Mouse (Mus musculus) forebrain, embryonic 12.5 days (tissue): ENCODE results near the gene Camk2d. TPM values are rescaled to one million over a fixed set of nuclear protein-coding genes. Genes with fewer than 3 reads are reported as not detected.

Source experiments
- ATAC-seq: fragments of 200-750 bp; cut with Nextera tagmentation; 2 replicates; pipeline ENCODE4 v1.8.0; 2017; ENCODE audit warnings: moderate TSS enrichment; ENCODE audit not compliant: low FRiP score
- H3K27ac ChIP-seq: fragments of 300-500 bp; sonication (generic); 2 replicates; pipeline ENCODE4 v1.5.1; 2016; ENCODE audit warnings: mild to moderate bottlenecking
- H3K27me3 ChIP-seq: fragments of 300-500 bp; sonication (generic); 2 replicates; pipeline ENCODE4 v1.6.1; 2016; ENCODE audit warnings: mild to moderate bottlenecking
- H3K36me3 ChIP-seq: fragments of 300-500 bp; sonication (generic); replicated peaks from 2 replicates; pipeline ENCODE4 v1.6.1; 2016; ENCODE audit warnings: mild to moderate bottlenecking
- H3K4me1 ChIP-seq: fragments of 300-500 bp; sonication (generic); 2 replicates; pipeline ENCODE4 v1.6.1; 2016
- H3K4me2 ChIP-seq: fragments of 300-500 bp; sonication (generic); 2 replicates; pipeline ENCODE4 v1.6.1; 2016; ENCODE audit warnings: mild to moderate bottlenecking, moderate library complexity
- H3K4me3 ChIP-seq: fragments of 300-500 bp; sonication (generic); replicated peaks from 2 replicates; pipeline ENCODE4 v1.5.1; 2016; ENCODE audit warnings: mild to moderate bottlenecking
- H3K9ac ChIP-seq: fragments of 300-500 bp; sonication (generic); 2 replicates; pipeline ENCODE4 v1.6.1; 2016; ENCODE audit warnings: mild to moderate bottlenecking
- H3K9me3 ChIP-seq: fragments of 300-500 bp; sonication (generic); 2 replicates; pipeline ENCODE4 v1.6.1; 2016
- WGBS: fragments of 180-500 bp; shearing (Covaris S2); methylation state at CpG from one replicate; pipeline ENCODE4 v1.1.7; 2016; 5-methylcytosine and 5-hydroxymethylcytosine counted together
- polyA plus RNA-seq: library from polyadenylated mRNA; unstranded; fragments of >200 nt; fragmentation: Nextera tagmentation; extraction: Ambion mirVana; gene quantifications from 2 replicates; pipeline ENCODE4 v1.2.1, GENCODE M21; 2016

The Camk2d gene
- polyA plus RNA-seq, 1 experiment from 2014 or later = 24.0 TPM

GRCm38 (mm10) chr3:126640443-126641251 lies 44.5 kb downstream of the Camk2d start:
- Histone ChIP-seq H3K9me3 (no peaks in the 10 kb centered on the region), H3K27me3 (no peaks in the 10 kb centered on the region), H3K4me1 (peaks cover 13% of the 10 kb centered on the region; the same call in 1 of the 2 replicates), H3K27ac (no peak overlapping the region), H3K36me3 (no peaks in the 10 kb centered on the region), H3K4me3 (no peak overlapping the region), H3K4me2 (no peak overlapping the region), H3K9ac (no peak overlapping the region)
- ATAC-seq = no peak
- WGBS = 74% methylated on average over 10 of the region's 10 CpGs

DNA sequence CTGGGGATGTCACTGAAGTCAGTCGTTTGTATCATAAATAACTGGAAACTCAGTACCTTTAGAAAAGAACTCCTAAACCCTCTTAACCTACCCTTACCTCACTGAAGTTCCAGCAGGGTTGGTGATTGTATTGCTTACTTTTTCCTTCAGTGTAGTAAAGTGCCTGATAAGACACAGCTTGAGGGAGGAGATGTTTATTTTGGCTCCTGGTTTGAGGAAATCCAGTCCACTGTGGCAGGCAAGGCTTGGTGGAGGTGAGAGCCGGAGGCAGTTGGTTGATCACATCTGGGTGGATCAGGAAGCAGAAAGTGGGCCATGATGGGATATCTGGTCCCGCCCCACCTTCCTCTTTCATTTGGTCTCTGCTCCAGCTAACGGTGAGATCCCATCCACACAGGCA lies 45.3 kb downstream of the Camk2d start:
- no peak for ATAC-seq
- H3K9ac ChIP-seq = no peak overlapping the region

GRCm38 (mm10) chr3:126643071-126644010 lies 47.2 kb downstream of the Camk2d start:
- no peak for ATAC-seq
- 11% methylated on average over 10 of the region's 10 CpGs for WGBS
- H3K9me3 ChIP-seq = no peaks in the 10 kb centered on the region

More for the DNA sequence above, 45.3 kb downstream of the Camk2d start:
- Histone ChIP-seq H3K4me3 (no peak overlapping the region), H3K27ac (no peak overlapping the region), H3K4me1 (peaks cover 13% of the 10 kb centered on the region; the same call in 1 of the 2 replicates), H3K4me2 (no peak overlapping the region), H3K9me3 (no peaks in the 10 kb centered on the region), H3K36me3 (no peaks in the 10 kb centered on the region), H3K27me3 (no peaks in the 10 kb centered on the region)
- 85% methylated on average over 4 of the region's 4 CpGs for WGBS

DNA sequence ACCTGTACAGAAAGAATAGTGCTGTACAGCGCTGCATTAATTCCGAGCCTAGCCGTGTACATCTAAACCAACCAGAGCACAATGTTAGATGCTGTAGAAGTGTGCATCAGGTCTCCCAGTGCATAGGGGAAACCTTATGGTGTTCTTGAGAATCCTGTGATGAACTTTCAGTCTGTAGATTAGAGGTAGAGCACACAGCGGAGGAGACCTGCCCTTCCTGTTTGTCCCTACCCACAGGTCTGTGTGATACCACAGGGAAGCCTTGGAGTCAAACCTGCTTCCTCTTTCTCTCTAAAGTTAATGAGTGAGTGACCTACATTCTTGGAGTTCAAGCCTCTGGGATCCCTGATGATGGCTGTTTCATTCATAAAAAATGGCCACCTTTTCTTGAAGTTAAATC lies 54.2 kb downstream of the Camk2d start:
- H3K9me3 ChIP-seq = no peaks in the 10 kb centered on the region
- no peak overlapping the region for H3K27ac ChIP-seq
- H3K9ac ChIP-seq = no peak overlapping the region
- H3K4me1 ChIP-seq = 0 out of 2 replicates have a peak, but pooled peaks cover 2% of the 10 kb centered on the region
- H3K4me2 ChIP-seq = no peak overlapping the region
- 92% methylated on average over 4 of the region's 4 CpGs for WGBS
- ATAC-seq = no peak
- no peak overlapping the region for H3K4me3 ChIP-seq
- H3K36me3 ChIP-seq = no peaks in the 10 kb centered on the region
- H3K27me3 ChIP-seq = no peaks in the 10 kb centered on the region

More at GRCm38 (mm10) chr3:126643071-126644010, 47.2 kb downstream of the Camk2d start:
- Histone ChIP-seq H3K36me3 (no peaks in the 10 kb centered on the region), H3K4me2 (no peak overlapping the region), H3K27me3 (no peaks in the 10 kb centered on the region), H3K4me1 (peaks cover 13% of the 10 kb centered on the region; the same call in 1 of the 2 replicates), H3K4me3 (no peak overlapping the region), H3K9ac (no peak overlapping the region), H3K27ac (no peak overlapping the region)

- Histone ChIP-seq H3K4me3 (no peak overlapping the region), H3K27ac (no peak overlapping the region), H3K4me1 (0 out of 2 replicates have a peak, but pooled peaks cover 2% of the 10 kb centered on the region), H3K9me3 (no peaks in the 10 kb centered on the region), H3K4me2 (no peak overlapping the region), H3K9ac (no peak overlapping the region), H3K36me3 (no peaks in the 10 kb centered on the region), H3K27me3 (no peaks in the 10 kb centered on the region)
- 63% methylated on average over 6 of the region's 6 CpGs for WGBS
- ATAC-seq = no peak
Observed at GRCm38 (mm10) chr3:126650747-126651146, 54.6 kb downstream of the Camk2d start.

DNA sequence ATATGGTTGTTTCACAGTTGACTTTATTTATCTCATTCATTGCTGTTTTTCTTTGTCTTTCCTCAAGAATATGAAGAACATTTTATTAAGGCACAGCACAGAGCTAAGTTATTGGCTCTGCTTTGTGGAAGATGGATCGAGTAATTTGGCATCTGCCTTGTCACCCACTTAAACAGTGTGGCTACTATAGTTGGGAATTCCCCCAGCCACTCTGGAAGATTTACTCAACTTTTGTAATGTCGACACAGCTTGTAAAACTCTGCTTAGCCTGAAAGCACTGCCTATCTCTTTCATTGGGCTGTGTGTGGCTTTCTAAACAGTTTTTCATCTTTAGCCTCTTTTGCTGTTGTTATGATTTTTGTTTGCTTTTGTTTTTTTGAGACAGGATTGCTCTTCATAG lies 56.3 kb downstream of the Camk2d start:
- H3K4me3 ChIP-seq = no peak overlapping the region
- H3K9me3 ChIP-seq = no peaks in the 10 kb centered on the region
- H3K27me3 ChIP-seq = no peaks in the 10 kb centered on the region
- no peak for ATAC-seq
- peaks cover 9% of the 10 kb centered on the region; the same call in 1 of the 2 replicates for H3K4me1 ChIP-seq
- WGBS = 77% methylated on average over 2 of the region's 2 CpGs
- no peak overlapping the region for H3K9ac ChIP-seq
- no peak overlapping the region for H3K4me2 ChIP-seq
- no peak overlapping the region for H3K27ac ChIP-seq
- no peaks in the 10 kb centered on the region for H3K36me3 ChIP-seq

- Histone ChIP-seq H3K27ac (no peak overlapping the region), H3K4me2 (no peak overlapping the region), H3K36me3 (no peaks in the 10 kb centered on the region), H3K27me3 (no peaks in the 10 kb centered on the region), H3K9ac (no peak overlapping the region), H3K4me1 (peaks cover 9% of the 10 kb centered on the region; the same call in 1 of the 2 replicates), H3K4me3 (no peak overlapping the region), H3K9me3 (no peaks in the 10 kb centered on the region)
- no peak for ATAC-seq
- WGBS = 89% methylated on average over 1 of the region's 1 CpGs
Observed at GRCm38 (mm10) chr3:126653118-126653517, 57.0 kb downstream of the Camk2d start.

- 32% methylated on average over 3 of the region's 3 CpGs for WGBS
- Histone ChIP-seq H3K4me2 (no peak overlapping the region), H3K9me3 (no peaks in the 10 kb centered on the region), H3K9ac (no peak overlapping the region), H3K4me3 (no peak overlapping the region), H3K36me3 (no peaks in the 10 kb centered on the region), H3K27me3 (no peaks in the 10 kb centered on the region), H3K27ac (no peak overlapping the region), H3K4me1 (peaks cover 7% of the 10 kb centered on the region; the same call in 1 of the 2 replicates)
- ATAC-seq = no peak
Observed at GRCm38 (mm10) chr3:126656173-126656572, 60.1 kb downstream of the Camk2d start.

DNA sequence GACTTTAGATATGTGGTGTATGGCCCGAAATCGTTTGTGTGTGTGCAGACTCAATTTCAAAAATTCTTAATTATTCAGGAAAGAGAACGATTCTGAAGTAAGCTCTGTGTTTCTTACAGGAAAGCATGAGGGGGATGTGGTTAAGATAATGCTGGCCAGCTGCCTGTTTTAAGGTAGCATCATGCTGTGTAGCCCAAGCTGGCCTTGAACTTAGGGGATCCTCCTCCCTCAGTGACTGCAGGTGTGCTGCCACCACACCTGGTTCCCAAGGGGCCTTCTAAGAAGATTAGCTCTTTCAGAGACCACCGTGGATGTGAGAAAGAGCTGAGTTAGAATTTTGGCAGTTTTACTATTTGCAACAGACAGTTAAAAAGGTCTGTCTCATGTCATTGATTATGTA lies 61.8 kb downstream of the Camk2d start:
- H3K4me3 ChIP-seq = no peak overlapping the region
- no peak overlapping the region for H3K9ac ChIP-seq
- no peak for ATAC-seq
- no peaks in the 10 kb centered on the region for H3K36me3 ChIP-seq
- H3K4me2 ChIP-seq = no peak overlapping the region
- H3K27me3 ChIP-seq = no peaks in the 10 kb centered on the region
- peaks cover 7% of the 10 kb centered on the region; the same call in 1 of the 2 replicates for H3K4me1 ChIP-seq
- 74% methylated on average over 4 of the region's 4 CpGs for WGBS
- no peaks in the 10 kb centered on the region for H3K9me3 ChIP-seq
- H3K27ac ChIP-seq = no peak overlapping the region

GRCm38 (mm10) chr3:126658791-126659190 lies 62.7 kb downstream of the Camk2d start:
- Histone ChIP-seq H3K9me3 (no peaks in the 10 kb centered on the region), H3K4me3 (no peak overlapping the region), H3K4me1 (peaks cover 7% of the 10 kb centered on the region; the same call in 1 of the 2 replicates), H3K4me2 (no peak overlapping the region), H3K9ac (no peak overlapping the region), H3K27ac (no peak overlapping the region), H3K36me3 (no peaks in the 10 kb centered on the region), H3K27me3 (no peaks in the 10 kb centered on the region)
- ATAC-seq = no peak
- 82% methylated on average over 10 of the region's 10 CpGs for WGBS

DNA sequence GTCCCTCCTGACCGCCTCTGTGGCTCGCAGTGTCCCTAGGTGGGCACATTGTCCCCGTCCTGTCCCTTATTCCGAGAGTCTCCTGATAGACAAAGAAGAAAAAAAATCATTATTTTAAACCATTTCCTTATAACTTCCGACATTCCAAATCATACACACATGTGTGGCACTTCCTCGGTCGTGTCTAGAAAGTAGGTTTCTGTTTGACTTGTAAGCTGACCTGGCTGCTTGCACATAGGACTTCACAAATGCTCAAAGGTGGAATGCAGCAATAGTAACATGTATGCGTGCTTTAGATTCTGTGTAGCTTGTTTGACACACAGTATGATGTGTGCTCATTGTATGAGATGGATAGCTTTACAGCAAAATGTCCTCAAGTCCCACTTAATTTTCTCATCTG lies 63.1 kb downstream of the Camk2d start:
- Histone ChIP-seq H3K27ac (no peak overlapping the region), H3K4me3 (no peak overlapping the region), H3K27me3 (no peaks in the 10 kb centered on the region), H3K9me3 (no peaks in the 10 kb centered on the region), H3K4me1 (peaks cover 7% of the 10 kb centered on the region; the same call in 1 of the 2 replicates), H3K36me3 (no peaks in the 10 kb centered on the region), H3K9ac (no peak overlapping the region), H3K4me2 (no peak overlapping the region)
- WGBS = 86% methylated on average over 8 of the region's 8 CpGs
- no peak for ATAC-seq
